Mouse (Mus musculus) embryonic facial prominence, embryonic 11.5 days (tissue): ENCODE measurements around the gene Pabpc6. TPM values are rescaled to one million over a fixed set of nuclear protein-coding genes. Genes with fewer than 3 reads are reported as not detected.

Experiments used
- ATAC-seq: fragments of 200-750 bp; cut with Nextera tagmentation; replicated peaks from 2 replicates; pipeline ENCODE4 v1.8.0; 2017; ENCODE audit warnings: low read depth; ENCODE audit not compliant: insufficient number of reproducible peaks, low FRiP score, low TSS enrichment
- DNase-seq: peaks from one replicate; pipeline ENCODE4 v3.0.0-alpha.2; 2015; ENCODE audit warnings: low spot score
- H3K27ac ChIP-seq: fragments of 300-500 bp; sonication (generic); replicated peaks from 2 replicates; pipeline ENCODE4 v1.5.1; 2014; ENCODE audit warnings: mild to moderate bottlenecking, low read depth, low read length, control low read depth
- H3K27me3 ChIP-seq: fragments of 300-500 bp; sonication (generic); 2 replicates; pipeline ENCODE4 v1.6.1; 2014; ENCODE audit warnings: mild to moderate bottlenecking, low read length, moderate library complexity, mixed read lengths; ENCODE audit not compliant: control insufficient read depth, insufficient read depth
- H3K36me3 ChIP-seq: fragments of 300-500 bp; sonication (generic); replicated peaks from 2 replicates; pipeline ENCODE4 v1.6.1; 2014; ENCODE audit warnings: low read depth, mild to moderate bottlenecking, low read length, moderate library complexity, mixed read lengths; ENCODE audit not compliant: control insufficient read depth, insufficient read depth
- H3K4me1 ChIP-seq: fragments of 300-500 bp; sonication (generic); 2 replicates; pipeline ENCODE4 v1.6.1; 2014; ENCODE audit warnings: low read length, mixed read lengths; ENCODE audit not compliant: control insufficient read depth, insufficient read depth
- H3K4me2 ChIP-seq: fragments of 300-500 bp; sonication (generic); 2 replicates; pipeline ENCODE4 v1.6.1; 2014; ENCODE audit warnings: low read depth, mild to moderate bottlenecking, control low read depth, low read length, moderate library complexity
- H3K4me3 ChIP-seq: fragments of 300-500 bp; sonication (generic); 2 replicates; pipeline ENCODE4 v1.5.1; 2014; ENCODE audit warnings: low read depth, low read length, control low read depth
- H3K9ac ChIP-seq: fragments of 300-500 bp; sonication (generic); replicated peaks from 2 replicates; pipeline ENCODE4 v1.6.1; 2014; ENCODE audit warnings: mild to moderate bottlenecking, control low read depth, low read length
- H3K9me3 ChIP-seq: fragments of 300-500 bp; sonication (generic); replicated peaks from 2 replicates; pipeline ENCODE4 v1.6.1; 2016; ENCODE audit warnings: mild to moderate bottlenecking, low read length, inconsistent platforms, mixed read lengths; ENCODE audit not compliant: control insufficient read depth
- WGBS: fragments of 180-500 bp; shearing (Covaris S2); extraction: QIAGEN DNeasy Blood & Tissue Kit; methylation state at CpG from one replicate; pipeline ENCODE4 v1.1.7; 2014; 5-methylcytosine and 5-hydroxymethylcytosine counted together
- polyA plus RNA-seq: library from polyadenylated mRNA; unstranded; fragments of >200 nt; fragmentation: Nextera tagmentation; extraction: Ambion mirVana; gene quantifications from 2 replicates; pipeline ENCODE4 v1.2.1, GENCODE M21; 2014

Pabpc6 gene
- not detected in 2 replicates for polyA plus RNA-seq

GRCm38 (mm10) chr17:9669283-9669905, at the start of gene Pabpc6:
Gene Pabpc6 (minus strand): TSS chr17:9669717.
- ATAC-seq (no peak), DNase-seq (no peak)
- H3K27ac ChIP-seq: no peak within 1 kb of the TSS
- no peaks in the 10 kb centered on the region; the same call in 1 of the 2 replicates for H3K27me3 ChIP-seq
- 93% methylated on average over 36 of the region's 36 CpGs for WGBS
- H3K4me2 ChIP-seq: no peak within 1 kb of the TSS
- no peak within 1 kb of the TSS for H3K4me3 ChIP-seq
- H3K4me1 ChIP-seq: no peaks in the 10 kb centered on the region
- no peaks in the 10 kb centered on the region for H3K9me3 ChIP-seq
- H3K9ac ChIP-seq: no peak within 1 kb of the TSS
- H3K36me3 ChIP-seq: no peaks in the 10 kb centered on the region

- no peak overlapping the region for H3K27ac ChIP-seq
- H3K4me1 ChIP-seq: no peaks in the 10 kb centered on the region
- no peaks in the 10 kb centered on the region for H3K9me3 ChIP-seq
- DNase-seq (no peak), ATAC-seq (no peak)
- H3K27me3 ChIP-seq: no peaks in the 10 kb centered on the region
- H3K36me3 ChIP-seq: no peaks in the 10 kb centered on the region
- no peak overlapping the region for H3K9ac ChIP-seq
- no peak overlapping the region for H3K4me3 ChIP-seq
- 89% methylated on average over 6 of the region's 6 CpGs for WGBS
- H3K4me2 ChIP-seq: no peak overlapping the region
These were observed 41.4 kb upstream of the Pabpc6 start for GRCm38 (mm10) chr17:9710910-9711309.

GRCm38 (mm10) chr17:9708888-9709287, 39.4 kb upstream of the Pabpc6 start:
- Histone ChIP-seq H3K4me2 (no peak overlapping the region), H3K27ac (no peak overlapping the region), H3K9me3 (no peaks in the 10 kb centered on the region), H3K36me3 (no peaks in the 10 kb centered on the region), H3K4me3 (no peak overlapping the region), H3K9ac (no peak overlapping the region), H3K27me3 (no peaks in the 10 kb centered on the region), H3K4me1 (no peaks in the 10 kb centered on the region)
- no peak for DNase-seq
- ATAC-seq: no peak
- 88% methylated on average over 3 of the region's 3 CpGs for WGBS

GRCm38 (mm10) chr17:9707356-9707755, 37.8 kb upstream of the Pabpc6 start:
- whole genome bisulfite sequencing: 65% methylated on average over 1 of the region's 1 CpGs
- Histone ChIP-seq H3K36me3 (no peaks in the 10 kb centered on the region), H3K9me3 (no peaks in the 10 kb centered on the region), H3K4me1 (no peaks in the 10 kb centered on the region), H3K4me2 (no peak overlapping the region), H3K9ac (no peak overlapping the region), H3K27ac (no peak overlapping the region), H3K27me3 (no peaks in the 10 kb centered on the region), H3K4me3 (no peak overlapping the region)
- ATAC-seq (no peak), DNase-seq (no peak)

GRCm38 (mm10) chr17:9697763-9698162, 28.2 kb upstream of the Pabpc6 start:
- Histone ChIP-seq H3K9me3 (no peaks in the 10 kb centered on the region), H3K4me2 (no peak overlapping the region), H3K27ac (no peak overlapping the region), H3K36me3 (no peaks in the 10 kb centered on the region), H3K4me1 (no peaks in the 10 kb centered on the region), H3K9ac (no peak overlapping the region), H3K27me3 (no peaks in the 10 kb centered on the region), H3K4me3 (no peak overlapping the region)
- 67% methylated on average over 7 of the region's 7 CpGs for WGBS
- ATAC-seq (no peak), DNase-seq (no peak)

- 75% methylated on average over 4 of the region's 4 CpGs for WGBS
These were observed 21.7 kb upstream of the Pabpc6 start for GRCm38 (mm10) chr17:9691251-9691650.

GRCm38 (mm10) chr17:9683539-9684155, 14.1 kb upstream of the Pabpc6 start:
- Histone ChIP-seq H3K27me3 (no peaks in the 10 kb centered on the region; the same call in 1 of the 2 replicates), H3K4me3 (no peak overlapping the region), H3K4me2 (no peak overlapping the region), H3K4me1 (no peaks in the 10 kb centered on the region), H3K27ac (no peak overlapping the region), H3K36me3 (no peaks in the 10 kb centered on the region), H3K9me3 (no peaks in the 10 kb centered on the region), H3K9ac (no peak overlapping the region)
- 71% methylated on average over 4 of the region's 4 CpGs for WGBS
- ATAC-seq: no peak
- no peak for DNase-seq

More at GRCm38 (mm10) chr17:9691251-9691650, 21.7 kb upstream of the Pabpc6 start:
- Histone ChIP-seq H3K9me3 (no peaks in the 10 kb centered on the region), H3K4me1 (no peaks in the 10 kb centered on the region), H3K27ac (no peak overlapping the region), H3K36me3 (no peaks in the 10 kb centered on the region), H3K4me3 (no peak overlapping the region), H3K27me3 (no peaks in the 10 kb centered on the region), H3K9ac (no peak overlapping the region), H3K4me2 (no peak overlapping the region)
- no peak for ATAC-seq
- no peak for DNase-seq

GRCm38 (mm10) chr17:9680741-9681140, 11.2 kb upstream of the Pabpc6 start:
- no peaks in the 10 kb centered on the region; the same call in 1 of the 2 replicates for H3K27me3 ChIP-seq
- no peak overlapping the region for H3K9ac ChIP-seq
- no peak overlapping the region for H3K27ac ChIP-seq
- no peaks in the 10 kb centered on the region for H3K9me3 ChIP-seq
- no peak for ATAC-seq
- no peaks in the 10 kb centered on the region for H3K4me1 ChIP-seq
- WGBS: 61% methylated on average over 8 of the region's 8 CpGs
- no peaks in the 10 kb centered on the region for H3K36me3 ChIP-seq
- H3K4me3 ChIP-seq: no peak overlapping the region
- no peak for DNase-seq
- no peak overlapping the region for H3K4me2 ChIP-seq
